In genomic region chr5:66959968-66960367, GRCm38 (mm10) we compare ENCODE assay signal across 17 mouse cellular contexts.
A peak's percentile ranks its signal among the peaks of the same experiment; 100 is the strongest.
DNase-seq lines count a peak whose midpoint lies in the region; ATAC-seq and TF ChIP-seq lines count a peak whose summit lies in the region.
"Had no signal": no experiment of that assay in that cellular context is flagged by ENCODE, and none has a peak within 500 bp of the region (broad histone marks: within the 10 kb centered on the region; RNA-seq: fewer than 3 reads in every experiment).

No protein-coding gene starts in this region.

- TF ChIP-seq POLR2A in lung, adult 2 months (IDR thresholded peaks at IDR 0.05; ENCODE audit: borderline replicate concordance, extremely low read depth, low read depth, low read length): no peak

- peaks cover 2% of the 10 kb centered on the region; the same call in 1 of the 2 replicates for H3K36me3 ChIP-seq in heart, embryonic 12.5 days
- H3K36me3 ChIP-seq in limb, embryonic 12.5 days: peaks cover 7% of the 10 kb centered on the region; the same call in 1 of the 2 replicates
- H3K36me3 ChIP-seq in limb, embryonic 10.5 days: peaks cover 3% of the 10 kb centered on the region; the same call in 1 of the 2 replicates
- H3K36me3 ChIP-seq in embryonic facial prominence, embryonic 14.5 days (ENCODE audit: control insufficient read depth, insufficient read depth, low read length): no peaks in the 10 kb centered on the region
- H3K36me3 ChIP-seq: liver, embryonic 12.5 days had no signal

- no peak overlapping the region for H3K27ac ChIP-seq in heart, embryonic 12.5 days (ENCODE audit: poor library complexity, severe bottlenecking)
- peak overlapping the region; percentile 35; the same call in 1 of the 2 replicates for H3K27ac ChIP-seq in limb, embryonic 12.5 days
- no peak overlapping the region for H3K27ac ChIP-seq in limb, embryonic 10.5 days
- no peak overlapping the region; the same call in 1 of the 2 replicates for H3K27ac ChIP-seq in embryonic facial prominence, embryonic 14.5 days (replicated peaks; ENCODE audit: low read depth, low read length)
- H3K27ac ChIP-seq: liver, embryonic 12.5 days had no signal

- H3K4me3 ChIP-seq in heart, embryonic 12.5 days: no peak overlapping the region
- H3K4me3 ChIP-seq in limb, embryonic 12.5 days (replicated peaks): no peak overlapping the region
- no peak overlapping the region for H3K4me3 ChIP-seq in limb, embryonic 10.5 days
- no peak overlapping the region for H3K4me3 ChIP-seq in embryonic facial prominence, embryonic 14.5 days (ENCODE audit: low read depth, low read length)
- no peak overlapping the region for H3K4me3 ChIP-seq in lung, adult 2 months (replicated peaks; ENCODE audit: extremely low read depth, low read depth, low read length)
- H3K4me3 ChIP-seq: liver, embryonic 12.5 days had no signal

- H3K27me3 ChIP-seq in heart, embryonic 12.5 days (replicated peaks): peaks cover 3% of the 10 kb centered on the region; the same call in 1 of the 2 replicates
- no peaks in the 10 kb centered on the region for H3K27me3 ChIP-seq in limb, embryonic 12.5 days
- H3K27me3 ChIP-seq in limb, embryonic 10.5 days (ENCODE audit: low read depth, poor library complexity, severe bottlenecking): no peaks in the 10 kb centered on the region
- no peaks in the 10 kb centered on the region for H3K27me3 ChIP-seq in embryonic facial prominence, embryonic 14.5 days (replicated peaks; ENCODE audit: control insufficient read depth, insufficient read depth, low read length)
- H3K27me3 ChIP-seq: liver, embryonic 12.5 days had no signal

- no peak for ATAC-seq in heart, embryonic 12.5 days (ENCODE audit: insufficient number of reproducible peaks, low FRiP score)
- no peak for ATAC-seq in limb, embryonic 12.5 days (ENCODE audit: insufficient number of reproducible peaks, insufficient read depth, low FRiP score, low TSS enrichment, low read depth)
- peak; percentile 68; the same call in 1 of the 2 replicates for ATAC-seq in embryonic facial prominence, embryonic 14.5 days (ENCODE audit: low read depth)
- ATAC-seq: inflammation-experienced regulatory T-cells, adult 6 months; liver, embryonic 12.5 days; midbrain, embryonic 16.5 days had no signal

- TF ChIP-seq CTCF in lung, adult 2 months (IDR thresholded peaks at IDR 0.05; ENCODE audit: insufficient read depth, low read length): no peak

- peak; percentile 61 for DNase-seq in heart, adult 11 months
- no peak for DNase-seq in limb, embryonic 10.5 days (ENCODE audit: low spot score)
- peak; percentile 80 for DNase-seq in embryonic facial prominence, embryonic 14.5 days (ENCODE audit: low spot score)
- no peak for DNase-seq in natural killer cell, adult 2 months (ENCODE audit: low spot score in 2 of 2)
- DNase-seq in lung, adult 2 months: no peak
- DNase-seq: heart, adult 18-20 months; heart, postnatal 36 days; kidney, adult 9 months; kidney, postnatal 36 days; lung, embryonic 14.5 days; lung, postnatal 36 days; retina, postnatal 1 day had no signal

- H3K4me1 ChIP-seq in heart, embryonic 12.5 days (replicated peaks): no peaks in the 10 kb centered on the region
- H3K4me1 ChIP-seq in limb, embryonic 12.5 days (replicated peaks): peaks cover 19% of the 10 kb centered on the region
- H3K4me1 ChIP-seq in limb, embryonic 10.5 days: peaks cover 12% of the 10 kb centered on the region
- peaks cover 23% of the 10 kb centered on the region for H3K4me1 ChIP-seq in embryonic facial prominence, embryonic 14.5 days (ENCODE audit: control insufficient read depth, insufficient read depth, low read length)
- H3K4me1 ChIP-seq in lung, adult 2 months (ENCODE audit: control insufficient read depth, insufficient read depth, low read length): peaks cover 3% of the 10 kb centered on the region; the same call in 1 of the 2 replicates
- H3K4me1 ChIP-seq: liver, embryonic 12.5 days had no signal

- H3K9ac ChIP-seq in heart, embryonic 12.5 days: no peak overlapping the region
- no peak overlapping the region for H3K9ac ChIP-seq in limb, embryonic 12.5 days (replicated peaks)
- no peak overlapping the region for H3K9ac ChIP-seq in embryonic facial prominence, embryonic 14.5 days (ENCODE audit: low read depth, low read length)
- H3K9ac ChIP-seq: liver, embryonic 12.5 days; lung, embryonic 14.5 days had no signal

- peaks cover 6% of the 10 kb centered on the region for H3K9me3 ChIP-seq in heart, embryonic 12.5 days (replicated peaks)
- no peaks in the 10 kb centered on the region for H3K9me3 ChIP-seq in limb, embryonic 12.5 days
- H3K9me3 ChIP-seq in limb, embryonic 10.5 days (replicated peaks): no peaks in the 10 kb centered on the region
- no peaks in the 10 kb centered on the region for H3K9me3 ChIP-seq in embryonic facial prominence, embryonic 14.5 days (ENCODE audit: control insufficient read depth, low read length)
- H3K9me3 ChIP-seq: liver, embryonic 12.5 days had no signal

- H3K4me2 ChIP-seq in heart, embryonic 12.5 days: no peak overlapping the region
- H3K4me2 ChIP-seq in limb, embryonic 12.5 days: no peak overlapping the region
- H3K4me2 ChIP-seq in embryonic facial prominence, embryonic 14.5 days (ENCODE audit: low read depth, low read length): no peak overlapping the region
- H3K4me2 ChIP-seq: liver, embryonic 12.5 days; lung, embryonic 14.5 days had no signal

- WGBS in heart, embryonic 12.5 days: 82% methylated on average over 8 of the region's 8 CpGs
- 71% methylated on average over 8 of the region's 8 CpGs for WGBS in limb, embryonic 12.5 days
- 94% methylated on average over 8 of the region's 8 CpGs for WGBS in limb, embryonic 10.5 days
- WGBS in embryonic facial prominence, embryonic 14.5 days: 58% methylated on average over 8 of the region's 8 CpGs
- 81% methylated on average over 8 of the region's 8 CpGs for WGBS in lung, adult 2 months

Comparison
In these comparisons a context has a peak if more than half of its experiments do, and no peak if none do; other contexts are left out.
1. DNase-seq: peak in heart, adult 11 months (single experiment) and embryonic facial prominence, embryonic 14.5 days (single experiment); none in limb, embryonic 10.5 days (single experiment), natural killer cell, adult 2 months (0 of 2) and lung, adult 2 months (single experiment).